Mouse (Mus musculus): ENCODE data around the gene Vpreb3.

- TF ChIP-seq CTCF (conservative IDR thresholded peaks at IDR 0.05; ENCODE audit: low read length) (no peak), NANOG (IDR thresholded peaks at IDR 0.05; ENCODE audit: borderline replicate concordance, low read length) (no peak), POU5F1 (IDR thresholded peaks at IDR 0.05; ENCODE audit: borderline replicate concordance, low read length) (no peak)
Measured at GRCm38 (mm10) chr10:75939481-75940234, 3.2 kb upstream of the Vpreb3 start.
